Mouse (Mus musculus) CH12.LX (cell line): ENCODE results near the gene Klf7.
A peak's percentile ranks its signal among the peaks of the same experiment; 100 is the strongest.

Experiments used
- CHD1 ChIP-seq: IDR thresholded peaks from 2 replicates; pipeline ENCODE4 v1.6.1; 2012; ENCODE audit warnings: low read depth, low read length, improper control_type of control experiment, inconsistent platforms
- CTCF ChIP-seq, 2 experiments: IDR thresholded peaks in 1 of 2; conservative IDR thresholded peaks in 1 of 2; 2 replicates each; pipeline ENCODE4 v1.5.1; 2011 to 2012; ENCODE audit warnings: low read depth in 2 of 2, low read length in 2 of 2, improper control_type of control experiment in 1 of 2, inconsistent platforms in 1 of 2, mild to moderate bottlenecking in 1 of 2, moderate library complexity in 1 of 2
- E2F4 ChIP-seq: IDR thresholded peaks from 2 replicates; pipeline ENCODE4 v1.6.1; 2011; ENCODE audit warnings: low read depth, low read length, improper control_type of control experiment; ENCODE audit not compliant: insufficient replicate concordance
- EP300 ChIP-seq: IDR thresholded peaks from 2 replicates; pipeline ENCODE4 v1.6.1; 2011; ENCODE audit warnings: low read length, improper control_type of control experiment
- MAFK ChIP-seq: IDR thresholded peaks from 2 replicates; pipeline ENCODE4 v1.6.1; 2011; ENCODE audit warnings: low read length, improper control_type of control experiment; ENCODE audit not compliant: insufficient replicate concordance
- POLR2A ChIP-seq: IDR thresholded peaks from 2 replicates; pipeline ENCODE4 v1.6.1; 2011; ENCODE audit warnings: low read depth, mild to moderate bottlenecking, improper control_type of control experiment, low read length
- SMC3 ChIP-seq: IDR thresholded peaks from 2 replicates; pipeline ENCODE4 v1.6.1; 2011; ENCODE audit warnings: low read depth, low read length, improper control_type of control experiment
- ZC3H11A ChIP-seq: IDR thresholded peaks from 2 replicates; pipeline ENCODE4 v1.6.1; 2012; ENCODE audit warnings: low read depth, mild to moderate bottlenecking, inconsistent platforms, low read length, improper control_type of control experiment
- ZNF384 ChIP-seq: IDR thresholded peaks from 2 replicates; pipeline ENCODE4 v1.6.1; 2012; ENCODE audit warnings: low read depth, low read length, improper control_type of control experiment, inconsistent platforms

DNA sequence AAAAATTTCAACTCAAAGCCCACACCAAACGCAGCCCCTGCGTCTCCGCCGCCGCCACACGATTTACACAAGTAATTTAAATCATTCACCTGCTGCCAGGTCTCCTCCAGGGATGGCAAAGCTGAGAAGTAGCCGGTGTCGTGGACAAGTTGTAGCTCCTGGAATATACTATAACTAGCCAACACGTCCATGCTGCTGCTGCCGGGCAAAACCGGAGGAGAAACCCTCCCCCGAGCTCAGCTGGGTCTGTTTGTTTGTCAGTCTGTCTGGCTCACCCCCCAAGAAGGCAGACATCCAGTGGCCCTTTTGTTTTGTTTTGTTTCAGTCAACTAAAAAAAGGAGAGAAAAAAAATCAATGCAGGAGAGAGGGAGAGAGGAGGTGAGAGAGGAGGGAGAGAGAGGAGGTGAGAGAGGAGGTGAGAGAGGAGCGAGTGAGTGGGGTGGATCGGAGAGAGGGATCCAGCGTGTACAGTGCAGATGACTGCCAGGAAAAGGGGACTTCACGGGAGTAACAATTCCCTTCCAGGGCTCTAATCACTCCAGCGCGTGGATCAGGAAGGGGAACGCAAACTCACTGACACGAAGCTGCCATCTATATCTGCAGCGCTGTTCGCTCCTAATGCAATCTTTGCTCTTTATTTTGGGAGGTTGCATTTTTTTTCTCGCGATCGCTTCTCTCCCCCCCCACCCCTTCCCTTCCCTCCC, 1.1 kb downstream of the Klf7 start:
- TF ChIP-seq SMC3 (no peak), POLR2A (no peak), CTCF (conservative IDR thresholded peaks at IDR 0.05 in 1 of 2, IDR thresholded peaks at IDR 0.05 in 1 of 2; ENCODE audit: low read depth in 2 of 2, low read length in 2 of 2) (no peak), ZNF384 (peak; percentile 46; the same call in 1 of the 2 replicates), MAFK (no peak), E2F4 (no peak), ZC3H11A (no peak), CHD1 (no peak), EP300 (no peak)
